Mouse (Mus musculus) spleen, postnatal 4 days (tissue): ENCODE results near the gene Kyat3.
A peak's percentile ranks its signal among the peaks of the same experiment; 100 is the strongest.
"Not testable (repeated sequence)": the region's sequence is repeated elsewhere in the genome, so short reads cannot be mapped to it uniquely, and the experiment has no call there.

ENCODE experiments used
- DNase-seq, 2 experiments: peaks; one replicate each; pipeline ENCODE4 v3.0.0; 2022; ENCODE audit warnings: low spot score in 2 of 2

Gene Kyat3

GRCm38 (mm10) chr3:142700442-142701322 is at the start of gene Kyat3:
TSS of gene Kyat3 (plus strand) at chr3:142701051.
- DNase-seq: peak; percentile 70 to 78

- no peak for DNase-seq
These were observed 36.1 kb upstream of the Kyat3 start for GRCm38 (mm10) chr3:142664723-142665122.

GRCm38 (mm10) chr3:142674607-142675006 is 26.2 kb upstream of the Kyat3 start:
- DNase-seq: no peak

- DNase-seq: no peak
These were observed 12.9 kb upstream of the Kyat3 start for GRCm38 (mm10) chr3:142687939-142688338.

GRCm38 (mm10) chr3:142688353-142688752 is 12.5 kb upstream of the Kyat3 start:
- no peak for DNase-seq

- DNase-seq: no peak
These were observed 4.3 kb upstream of the Kyat3 start for GRCm38 (mm10) chr3:142696517-142696916.

GRCm38 (mm10) chr3:142701407-142701989 is 647 bp downstream of the Kyat3 start:
- DNase-seq: no peak

- no peak for DNase-seq
These were observed 6.0 kb downstream of the Kyat3 start for GRCm38 (mm10) chr3:142706581-142707444.

- not testable (repeated sequence) for DNase-seq
These were observed 7.5 kb downstream of the Kyat3 start for GRCm38 (mm10) chr3:142708181-142708848.

GRCm38 (mm10) chr3:142708849-142709419 is 8.1 kb downstream of the Kyat3 start:
- peak; percentile 31 to 75 for DNase-seq

- no peak for DNase-seq
These were observed 9.6 kb downstream of the Kyat3 start for GRCm38 (mm10) chr3:142710360-142711007.

GRCm38 (mm10) chr3:142711372-142711771 is 10.5 kb downstream of the Kyat3 start:
- no peak for DNase-seq

- DNase-seq: not testable (repeated sequence)
These were observed 11.7 kb downstream of the Kyat3 start for GRCm38 (mm10) chr3:142712401-142713040.

GRCm38 (mm10) chr3:142725481-142725880 is 24.6 kb downstream of the Kyat3 start:
- DNase-seq: no peak

GRCm38 (mm10) chr3:142725969-142726672 is 25.3 kb downstream of the Kyat3 start:
- no peak for DNase-seq

- DNase-seq: no peak
These were observed 33.4 kb downstream of the Kyat3 start for GRCm38 (mm10) chr3:142734291-142734690.

GRCm38 (mm10) chr3:142740896-142741295 is 40.0 kb downstream of the Kyat3 start:
- DNase-seq: no peak

- peak in 1 of 2 experiments; percentile 75 for DNase-seq
These were observed 43.4 kb downstream of the Kyat3 start for GRCm38 (mm10) chr3:142743973-142744898.
